Mouse (Mus musculus) CH12.LX (cell line): ENCODE measurements at regions not wholly inside any gene's neighbourhood (a gene's known extent, or its start where the extent isn't known, plus 50 kb on each side); places are given as distances from the start of the nearest gene placed in this dataset.

Experiments used
- CHD2 ChIP-seq: IDR thresholded peaks from 2 replicates; pipeline ENCODE4 v1.6.1; 2011; ENCODE audit warnings: low read length, improper control_type of control experiment
- CTCF ChIP-seq, 2 experiments: IDR thresholded peaks in 1 of 2; conservative IDR thresholded peaks in 1 of 2; 2 replicates each; pipeline ENCODE4 v1.5.1; 2011 to 2012; ENCODE audit warnings: low read depth in 2 of 2, low read length in 2 of 2, improper control_type of control experiment in 1 of 2, inconsistent platforms in 1 of 2, mild to moderate bottlenecking in 1 of 2, moderate library complexity in 1 of 2
- ELF1 ChIP-seq: IDR thresholded peaks from 2 replicates; pipeline ENCODE4 v1.6.1; 2014; ENCODE audit warnings: low read depth, mild to moderate bottlenecking, inconsistent platforms, low read length, improper control_type of control experiment
- EP300 ChIP-seq: IDR thresholded peaks from 2 replicates; pipeline ENCODE4 v1.6.1; 2011; ENCODE audit warnings: low read length, improper control_type of control experiment
- MAFK ChIP-seq: IDR thresholded peaks from 2 replicates; pipeline ENCODE4 v1.6.1; 2011; ENCODE audit warnings: low read length, improper control_type of control experiment; ENCODE audit not compliant: insufficient replicate concordance
- MAX ChIP-seq: IDR thresholded peaks from 2 replicates; pipeline ENCODE4 v1.6.1; 2011; ENCODE audit warnings: low read length, improper control_type of control experiment
- MEF2A ChIP-seq: IDR thresholded peaks from 2 replicates; pipeline ENCODE4 v1.6.1; 2014; ENCODE audit warnings: low read depth, mild to moderate bottlenecking, inconsistent platforms, low read length, improper control_type of control experiment, borderline replicate concordance
- POLR2A ChIP-seq: IDR thresholded peaks from 2 replicates; pipeline ENCODE4 v1.6.1; 2011; ENCODE audit warnings: low read depth, mild to moderate bottlenecking, improper control_type of control experiment, low read length
- RAD21 ChIP-seq: IDR thresholded peaks from 2 replicates; pipeline ENCODE4 v1.6.1; 2011; ENCODE audit warnings: low read depth, mild to moderate bottlenecking, low read length, improper control_type of control experiment, moderate library complexity
- RCOR1 ChIP-seq: conservative IDR thresholded peaks from 2 replicates; pipeline ENCODE4 v1.6.1; 2012; ENCODE audit warnings: low read depth, mild to moderate bottlenecking, inconsistent platforms, low read length, improper control_type of control experiment
- TBP ChIP-seq: conservative IDR thresholded peaks from 2 replicates; pipeline ENCODE4 v1.6.1; 2011; ENCODE audit warnings: low read depth, low read length, improper control_type of control experiment
- UBTF ChIP-seq: IDR thresholded peaks from 2 replicates; pipeline ENCODE4 v1.6.1; 2012; ENCODE audit warnings: low read depth, mild to moderate bottlenecking, inconsistent platforms, low read length, improper control_type of control experiment, moderate library complexity
- USF1 ChIP-seq: IDR thresholded peaks from 2 replicates; pipeline ENCODE4 v1.6.1; 2014; ENCODE audit warnings: low read depth, mild to moderate bottlenecking, inconsistent platforms, low read length, improper control_type of control experiment
- ZKSCAN1 ChIP-seq: IDR thresholded peaks from 2 replicates; pipeline ENCODE4 v1.6.1; 2012; ENCODE audit warnings: low read depth, inconsistent platforms, low read length, improper control_type of control experiment, borderline replicate concordance

DNA sequence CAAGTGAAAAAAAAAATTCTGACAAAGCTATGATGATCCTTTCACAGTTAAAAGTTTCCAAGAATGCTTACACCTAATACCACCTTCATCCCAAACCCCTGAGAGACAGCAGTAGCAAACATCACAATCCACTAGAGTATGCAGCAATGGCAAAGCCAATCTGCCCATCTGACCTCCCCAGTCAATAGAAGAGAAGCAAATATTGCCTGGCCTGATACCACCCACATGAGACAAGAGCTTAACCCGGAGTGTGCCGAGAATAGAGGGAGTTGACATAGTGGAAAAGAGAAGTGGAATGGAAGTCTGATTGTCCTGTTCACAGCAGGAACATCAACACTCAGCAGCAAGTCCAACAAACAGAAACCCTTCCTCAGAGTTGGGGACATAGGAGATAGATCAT is 219.9 kb upstream of the Pou3f3 start:
- TF ChIP-seq POLR2A: no peak
- TF ChIP-seq CTCF (conservative IDR thresholded peaks at IDR 0.05 in 1 of 2, IDR thresholded peaks at IDR 0.05 in 1 of 2; ENCODE audit: low read depth in 2 of 2, low read length in 2 of 2): no peak
- no peak for TF ChIP-seq CHD2
- TF ChIP-seq RCOR1: no peak
- TF ChIP-seq ZKSCAN1: no peak
- TF ChIP-seq ELF1: no peak
- TF ChIP-seq MEF2A: no peak
- TF ChIP-seq UBTF: no peak
- TF ChIP-seq EP300: no peak
- TF ChIP-seq RAD21: no peak
- TF ChIP-seq USF1: no peak
- no peak for TF ChIP-seq MAX
- TF ChIP-seq TBP: no peak
- TF ChIP-seq MAFK: no peak
